Mouse (Mus musculus) olfactory bulb, adult 2 months (tissue): ENCODE measurements around the gene Synpo2l.

ENCODE experiments used
- CTCF ChIP-seq: fragments of 200-500 bp; IDR thresholded peaks from 2 replicates; pipeline ENCODE4 v1.5.1; 2012; ENCODE audit warnings: low read depth, mild to moderate bottlenecking, low read length, moderate library complexity; ENCODE audit not compliant: insufficient read depth
- POLR2A ChIP-seq: fragments of 200-500 bp; IDR thresholded peaks from 2 replicates; pipeline ENCODE4 v1.6.1; 2012; ENCODE audit warnings: mild to moderate bottlenecking, low read depth, low read length, moderate library complexity; ENCODE audit not compliant: insufficient read depth

GRCm38 (mm10) chr14:20631253-20631652 is 36.9 kb downstream of the Synpo2l start:
- no peak for TF ChIP-seq POLR2A
- no peak for TF ChIP-seq CTCF
